Mouse (Mus musculus): ENCODE results near the gene Ksr2. TPM values are rescaled to one million over a fixed set of nuclear protein-coding genes. Genes with fewer than 3 reads are reported as not detected.
A peak's percentile ranks its signal among the peaks of the same experiment; 100 is the strongest.
"Not testable (repeated sequence)": the region's sequence is repeated elsewhere in the genome, so short reads cannot be mapped to it uniquely, and the experiment has no call there.

Ksr2 gene
- 10 to 100 TPM; 33.2 to 35.2 TPM for total RNA-seq (2021)
- long read RNA-seq, experiment 1, partial matches to known transcripts: 0 of 2 reads
- long read RNA-seq, experiment 1, other reads (novel, unspliced or antisense): 2 of 2 reads
- long read RNA-seq, experiment 2, partial matches to known transcripts: 0 of 5 reads
- long read RNA-seq, experiment 2, other reads (novel, unspliced or antisense): 5 of 5 reads

GRCm38 (mm10) chr5:117413507-117414501 is at the start of gene Ksr2:
Gene Ksr2 (plus strand): TSS chr5:117414000.
- DNase-seq (ENCODE audit: low spot score in 2 of 2): peak; percentile 63 to 83

GRCm38 (mm10) chr5:117364821-117365220 is 49.0 kb upstream of the Ksr2 start:
- DNase-seq (ENCODE audit: low spot score in 2 of 2): no peak

GRCm38 (mm10) chr5:117365904-117366561 is 47.8 kb upstream of the Ksr2 start:
- no peak for DNase-seq (ENCODE audit: low spot score in 2 of 2)

- DNase-seq (ENCODE audit: low spot score in 2 of 2): no peak
Observed at GRCm38 (mm10) chr5:117367206-117367605, 46.6 kb upstream of the Ksr2 start.

- DNase-seq (ENCODE audit: low spot score in 2 of 2): no peak
Observed at GRCm38 (mm10) chr5:117370592-117370991, 43.2 kb upstream of the Ksr2 start.

GRCm38 (mm10) chr5:117373418-117373817 is 40.4 kb upstream of the Ksr2 start:
- no peak for DNase-seq (ENCODE audit: low spot score in 2 of 2)

- peak in 1 of 2 experiments; percentile 65 for DNase-seq (ENCODE audit: low spot score in 2 of 2)
Observed at GRCm38 (mm10) chr5:117374372-117375049, 39.3 kb upstream of the Ksr2 start.

GRCm38 (mm10) chr5:117376331-117376761 is 37.5 kb upstream of the Ksr2 start:
- DNase-seq (ENCODE audit: low spot score in 2 of 2): peak; percentile 60 to 65

GRCm38 (mm10) chr5:117377731-117378130 is 36.1 kb upstream of the Ksr2 start:
- not testable (repeated sequence) for DNase-seq (ENCODE audit: low spot score in 2 of 2)

- no peak for DNase-seq (ENCODE audit: low spot score in 2 of 2)
Observed at GRCm38 (mm10) chr5:117380199-117380598, 33.6 kb upstream of the Ksr2 start.

GRCm38 (mm10) chr5:117381785-117382184 is 32.0 kb upstream of the Ksr2 start:
- no peak for DNase-seq (ENCODE audit: low spot score in 2 of 2)

GRCm38 (mm10) chr5:117383198-117383597 is 30.6 kb upstream of the Ksr2 start:
- DNase-seq (ENCODE audit: low spot score in 2 of 2): no peak

GRCm38 (mm10) chr5:117388296-117388751 is 25.5 kb upstream of the Ksr2 start:
- DNase-seq (ENCODE audit: low spot score in 2 of 2): peak in 1 of 2 experiments; percentile 38

- peak; percentile 95 to 96 for DNase-seq (ENCODE audit: low spot score in 2 of 2)
Observed at GRCm38 (mm10) chr5:117388877-117389276, 24.9 kb upstream of the Ksr2 start, which contains the start of gene Rfc5. Gene Rfc5 (minus strand): TSS chr5:117389047.

GRCm38 (mm10) chr5:117390895-117391294 is 22.9 kb upstream of the Ksr2 start:
- DNase-seq (ENCODE audit: low spot score in 2 of 2): no peak

GRCm38 (mm10) chr5:117395834-117396233 is 18.0 kb upstream of the Ksr2 start:
- DNase-seq (ENCODE audit: low spot score in 2 of 2): no peak

- DNase-seq (ENCODE audit: low spot score in 2 of 2): no peak
Observed at GRCm38 (mm10) chr5:117396596-117397014, 17.2 kb upstream of the Ksr2 start.

- DNase-seq (ENCODE audit: low spot score in 2 of 2): no peak
Observed at GRCm38 (mm10) chr5:117397371-117397770, 16.4 kb upstream of the Ksr2 start.

- DNase-seq (ENCODE audit: low spot score in 2 of 2): no peak
Observed at GRCm38 (mm10) chr5:117398007-117398550, 15.7 kb upstream of the Ksr2 start.

- DNase-seq (ENCODE audit: low spot score in 2 of 2): no peak
Observed at GRCm38 (mm10) chr5:117399281-117399680, 14.5 kb upstream of the Ksr2 start.

Data from left cerebral cortex, adult 18-20 months (tissue).